Mouse (Mus musculus): Measurements from ENCODE around the gene Slc1a3. TPM values are rescaled to one million over a fixed set of nuclear protein-coding genes. Genes with fewer than 3 reads are reported as not detected.

Slc1a3 gene
- polyA plus RNA-seq, 1 experiment, result 23.1 TPM

GRCm38 (mm10) chr15:8667849-8668522 is 42.6 kb downstream of the Slc1a3 start:
- no peaks in the 10 kb centered on the region for H3K36me3 ChIP-seq (ENCODE audit: control insufficient read depth, insufficient read depth, low read length)
- no peak overlapping the region for H3K27ac ChIP-seq (ENCODE audit: control insufficient read depth, insufficient read depth, low read length)
- H3K27me3 ChIP-seq (ENCODE audit: control insufficient read depth, insufficient read depth, low read length), result no peaks in the 10 kb centered on the region; the same call in 1 of the 2 replicates
- no peak for TF ChIP-seq POLR2A (IDR thresholded peaks at IDR 0.05; ENCODE audit: control insufficient read depth, extremely low read depth, insufficient read depth, low read length, poor library complexity)
- no peak for TF ChIP-seq CTCF (IDR thresholded peaks at IDR 0.05; ENCODE audit: borderline replicate concordance, control insufficient read depth, extremely low read depth, insufficient read depth, low read length, poor library complexity)
- WGBS, result 85% methylated on average over 25 of the region's 25 CpGs
- DNase-seq, result no peak
- H3K4me3 ChIP-seq (ENCODE audit: control insufficient read depth, insufficient read depth, low read length), result no peak overlapping the region
- H3K4me1 ChIP-seq (replicated peaks; ENCODE audit: control insufficient read depth, insufficient read depth, low read length), result no peaks in the 10 kb centered on the region

GRCm38 (mm10) chr15:8665675-8666350 is 44.8 kb downstream of the Slc1a3 start:
- Histone ChIP-seq H3K4me3 (ENCODE audit: control insufficient read depth, insufficient read depth, low read length) (no peak overlapping the region), H3K4me1 (replicated peaks; ENCODE audit: control insufficient read depth, insufficient read depth, low read length) (no peaks in the 10 kb centered on the region), H3K27me3 (ENCODE audit: control insufficient read depth, insufficient read depth, low read length) (no peaks in the 10 kb centered on the region; the same call in 1 of the 2 replicates), H3K27ac (ENCODE audit: control insufficient read depth, insufficient read depth, low read length) (no peak overlapping the region), H3K36me3 (ENCODE audit: control insufficient read depth, insufficient read depth, low read length) (no peaks in the 10 kb centered on the region)
- TF ChIP-seq CTCF (IDR thresholded peaks at IDR 0.05; ENCODE audit: borderline replicate concordance, control insufficient read depth, extremely low read depth, insufficient read depth, low read length, poor library complexity) (no peak), POLR2A (IDR thresholded peaks at IDR 0.05; ENCODE audit: control insufficient read depth, extremely low read depth, insufficient read depth, low read length, poor library complexity) (no peak)
- no peak for DNase-seq
- WGBS, result 92% methylated on average over 15 of the region's 15 CpGs

GRCm38 (mm10) chr15:8663348-8664099 is 47.0 kb downstream of the Slc1a3 start:
- no peak overlapping the region for H3K27ac ChIP-seq (ENCODE audit: control insufficient read depth, insufficient read depth, low read length)
- H3K27me3 ChIP-seq (ENCODE audit: control insufficient read depth, insufficient read depth, low read length), result no peaks in the 10 kb centered on the region; the same call in 1 of the 2 replicates
- H3K4me1 ChIP-seq (replicated peaks; ENCODE audit: control insufficient read depth, insufficient read depth, low read length), result no peaks in the 10 kb centered on the region
- DNase-seq, result no peak
- WGBS, result 45% methylated on average over 17 of the region's 17 CpGs
- no peaks in the 10 kb centered on the region for H3K36me3 ChIP-seq (ENCODE audit: control insufficient read depth, insufficient read depth, low read length)
- H3K4me3 ChIP-seq (ENCODE audit: control insufficient read depth, insufficient read depth, low read length), result no peak overlapping the region
- TF ChIP-seq CTCF (IDR thresholded peaks at IDR 0.05; ENCODE audit: borderline replicate concordance, control insufficient read depth, extremely low read depth, insufficient read depth, low read length, poor library complexity) (no peak), POLR2A (IDR thresholded peaks at IDR 0.05; ENCODE audit: control insufficient read depth, extremely low read depth, insufficient read depth, low read length, poor library complexity) (no peak)

GRCm38 (mm10) chr15:8661856-8662255 is 48.7 kb downstream of the Slc1a3 start:
- Histone ChIP-seq H3K27me3 (ENCODE audit: control insufficient read depth, insufficient read depth, low read length) (no peaks in the 10 kb centered on the region; the same call in 1 of the 2 replicates), H3K4me1 (replicated peaks; ENCODE audit: control insufficient read depth, insufficient read depth, low read length) (no peaks in the 10 kb centered on the region), H3K27ac (ENCODE audit: control insufficient read depth, insufficient read depth, low read length) (no peak overlapping the region), H3K36me3 (ENCODE audit: control insufficient read depth, insufficient read depth, low read length) (no peaks in the 10 kb centered on the region), H3K4me3 (ENCODE audit: control insufficient read depth, insufficient read depth, low read length) (no peak overlapping the region)
- TF ChIP-seq CTCF (IDR thresholded peaks at IDR 0.05; ENCODE audit: borderline replicate concordance, control insufficient read depth, extremely low read depth, insufficient read depth, low read length, poor library complexity), result no peak
- TF ChIP-seq POLR2A (IDR thresholded peaks at IDR 0.05; ENCODE audit: control insufficient read depth, extremely low read depth, insufficient read depth, low read length, poor library complexity), result no peak
- DNase-seq, result no peak
- WGBS, result 28% methylated on average over 6 of the region's 6 CpGs

- no peaks in the 10 kb centered on the region for H3K36me3 ChIP-seq (ENCODE audit: control insufficient read depth, insufficient read depth, low read length)
- DNase-seq, result no peak
- H3K4me3 ChIP-seq (ENCODE audit: control insufficient read depth, insufficient read depth, low read length), result no peak overlapping the region
- no peak overlapping the region for H3K27ac ChIP-seq (ENCODE audit: control insufficient read depth, insufficient read depth, low read length)
- no peaks in the 10 kb centered on the region for H3K4me1 ChIP-seq (replicated peaks; ENCODE audit: control insufficient read depth, insufficient read depth, low read length)
- TF ChIP-seq CTCF (IDR thresholded peaks at IDR 0.05; ENCODE audit: borderline replicate concordance, control insufficient read depth, extremely low read depth, insufficient read depth, low read length, poor library complexity), result no peak
- no peak for TF ChIP-seq POLR2A (IDR thresholded peaks at IDR 0.05; ENCODE audit: control insufficient read depth, extremely low read depth, insufficient read depth, low read length, poor library complexity)
- WGBS, result 91% methylated on average over 4 of the region's 4 CpGs
- no peaks in the 10 kb centered on the region; the same call in 1 of the 2 replicates for H3K27me3 ChIP-seq (ENCODE audit: control insufficient read depth, insufficient read depth, low read length)
Measured at GRCm38 (mm10) chr15:8659977-8660376, 50.6 kb downstream of the Slc1a3 start.

- H3K36me3 ChIP-seq (ENCODE audit: control insufficient read depth, insufficient read depth, low read length), result no peaks in the 10 kb centered on the region
- no peaks in the 10 kb centered on the region for H3K4me1 ChIP-seq (replicated peaks; ENCODE audit: control insufficient read depth, insufficient read depth, low read length)
- DNase-seq, result no peak
- H3K27me3 ChIP-seq (ENCODE audit: control insufficient read depth, insufficient read depth, low read length), result no peaks in the 10 kb centered on the region; the same call in 1 of the 2 replicates
- TF ChIP-seq CTCF (IDR thresholded peaks at IDR 0.05; ENCODE audit: borderline replicate concordance, control insufficient read depth, extremely low read depth, insufficient read depth, low read length, poor library complexity) (no peak), POLR2A (IDR thresholded peaks at IDR 0.05; ENCODE audit: control insufficient read depth, extremely low read depth, insufficient read depth, low read length, poor library complexity) (no peak)
- H3K27ac ChIP-seq (ENCODE audit: control insufficient read depth, insufficient read depth, low read length), result no peak overlapping the region
- H3K4me3 ChIP-seq (ENCODE audit: control insufficient read depth, insufficient read depth, low read length), result no peak overlapping the region
- 67% methylated on average over 8 of the region's 8 CpGs for WGBS
Measured at GRCm38 (mm10) chr15:8659483-8659971, 51.0 kb downstream of the Slc1a3 start.
